Mouse (Mus musculus) forebrain, postnatal 0 days (tissue): Measurements from ENCODE around the gene Gpr155. TPM values are rescaled to one million over a fixed set of nuclear protein-coding genes. Genes with fewer than 3 reads are reported as not detected.

Experiments
- ATAC-seq: fragments of 200-750 bp; cut with Nextera tagmentation; 2 replicates; pipeline ENCODE4 v1.8.0; 2017; ENCODE audit warnings: mild to moderate bottlenecking, moderate library complexity
- DNase-seq: peaks from one replicate; pipeline ENCODE4 v3.0.0-alpha.2; 2015
- H3K27ac ChIP-seq: fragments of 300-500 bp; sonication (generic); 2 replicates; pipeline ENCODE4 v1.5.1; 2014; ENCODE audit warnings: low read depth, mild to moderate bottlenecking, antibody characterized with exemption, low read length, moderate library complexity, mixed read lengths
- H3K27me3 ChIP-seq: fragments of 300-500 bp; sonication (generic); 2 replicates; pipeline ENCODE4 v1.6.1; 2014; ENCODE audit warnings: mild to moderate bottlenecking, low read length, mixed read lengths; ENCODE audit not compliant: insufficient read depth
- H3K36me3 ChIP-seq: fragments of 300-500 bp; sonication (generic); 2 replicates; pipeline ENCODE4 v1.6.1; 2014; ENCODE audit warnings: mild to moderate bottlenecking, moderate library complexity; ENCODE audit not compliant: insufficient read depth
- H3K4me1 ChIP-seq: fragments of 300-500 bp; sonication (generic); 2 replicates; pipeline ENCODE4 v1.6.1; 2014; ENCODE audit warnings: antibody characterized with exemption; ENCODE audit not compliant: insufficient read depth
- H3K4me2 ChIP-seq: fragments of 300-500 bp; sonication (generic); 2 replicates; pipeline ENCODE4 v1.6.1; 2014; ENCODE audit warnings: low read depth, mild to moderate bottlenecking, moderate library complexity
- H3K4me3 ChIP-seq: fragments of 300-500 bp; sonication (generic); 2 replicates; pipeline ENCODE4 v1.5.1; 2014; ENCODE audit warnings: low read depth, low read length, mixed read lengths
- H3K9ac ChIP-seq: fragments of 300-500 bp; sonication (generic); 2 replicates; pipeline ENCODE4 v1.6.1; 2014; ENCODE audit warnings: mild to moderate bottlenecking
- H3K9me3 ChIP-seq: fragments of 300-500 bp; sonication (generic); 2 replicates; pipeline ENCODE4 v1.6.1; 2016; ENCODE audit warnings: low read length
- CTCF ChIP-seq: sonication (generic); IDR thresholded peaks from 2 replicates; pipeline ENCODE4 v1.5.1; 2016; ENCODE audit warnings: antibody characterized with exemption, control low read depth, low read depth
- WGBS: fragments of 180-500 bp; shearing (Covaris S2); extraction: QIAGEN DNeasy Blood & Tissue Kit; methylation state at CpG from one replicate; pipeline ENCODE4 v1.1.7; 2014; 5-methylcytosine and 5-hydroxymethylcytosine counted together
- polyA plus RNA-seq: library from polyadenylated mRNA; unstranded; fragments of >200 nt; fragmentation: Nextera tagmentation; extraction: Ambion mirVana; gene quantifications from 2 replicates; pipeline ENCODE4 v1.2.1, GENCODE M21; 2015
- total RNA-seq: library from RNA; depleted of rRNA; stranded (reverse); fragments of >200 nt; gene quantifications from 2 replicates; pipeline ENCODE4 v1.2.3, GENCODE M21; 2014

Gpr155 gene
- total and polyA plus RNA-seq, 2 experiments from 2014 or later, result 12.5 TPM

DNA sequence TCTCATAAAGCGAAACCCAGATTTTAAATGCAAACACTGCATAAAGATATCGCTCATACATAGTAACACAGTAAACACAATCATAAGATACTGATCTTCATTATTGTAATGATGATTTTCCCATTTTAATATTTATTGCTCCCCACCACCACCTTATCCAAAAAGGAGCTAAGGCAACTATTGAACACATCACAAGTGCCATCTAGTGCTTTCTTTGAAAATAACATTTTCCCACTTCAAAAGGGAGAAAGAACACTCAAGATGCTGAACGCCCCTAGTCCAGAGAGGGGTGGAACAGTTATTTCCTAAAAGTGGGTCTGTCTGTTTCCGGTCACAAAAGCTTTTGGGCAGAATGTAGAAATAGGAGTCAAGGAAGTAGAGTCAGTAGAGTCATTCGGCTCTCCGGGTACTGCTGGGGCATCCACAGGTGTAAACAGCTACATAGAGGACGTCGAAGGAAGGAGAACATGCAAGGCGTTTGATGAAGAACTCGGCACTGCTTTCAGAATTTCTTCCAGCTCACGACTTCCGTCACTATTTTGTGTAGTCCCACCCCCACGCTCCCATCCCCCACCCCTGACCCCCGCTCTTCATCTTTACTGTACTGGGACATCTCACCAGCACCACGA, 17.1 kb upstream of the Gpr155 start:
- H3K27ac ChIP-seq, result no peak overlapping the region
- 78% methylated on average over 15 of the region's 15 CpGs for WGBS
- no peak overlapping the region for H3K4me3 ChIP-seq
- no peaks in the 10 kb centered on the region for H3K4me1 ChIP-seq
- DNase-seq (peak; percentile 39), ATAC-seq (no peak)
- TF ChIP-seq CTCF, result peak; percentile 71
- no peaks in the 10 kb centered on the region for H3K36me3 ChIP-seq
- H3K4me2 ChIP-seq, result no peak overlapping the region
- no peaks in the 10 kb centered on the region for H3K9me3 ChIP-seq
- H3K27me3 ChIP-seq, result no peaks in the 10 kb centered on the region
- H3K9ac ChIP-seq, result no peak overlapping the region

DNA sequence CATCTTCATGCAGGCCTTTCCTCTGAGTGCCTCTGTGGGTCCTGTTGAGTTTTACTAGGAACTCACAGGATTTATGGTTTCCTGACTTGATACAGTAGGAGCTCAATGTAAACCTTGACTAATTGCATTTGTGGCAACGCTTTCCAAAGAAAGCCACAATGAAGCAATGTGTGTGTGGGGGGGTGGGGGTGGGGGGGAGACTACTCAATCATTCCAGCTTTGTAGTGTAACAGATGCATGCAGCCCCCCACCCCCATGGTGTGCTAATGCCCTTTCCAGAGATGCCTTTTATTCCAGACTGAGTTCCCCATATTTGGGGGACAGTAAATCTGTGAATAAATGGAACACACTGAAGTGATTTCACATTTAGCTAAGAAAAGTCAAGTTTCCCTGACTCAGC, 15.3 kb upstream of the Gpr155 start:
- H3K27me3 ChIP-seq, result no peaks in the 10 kb centered on the region
- no peaks in the 10 kb centered on the region for H3K4me1 ChIP-seq
- 82% methylated on average over 1 of the region's 1 CpGs for WGBS
- no peak overlapping the region for H3K27ac ChIP-seq
- ATAC-seq, result no peak
- no peak overlapping the region for H3K9ac ChIP-seq
- no peak for TF ChIP-seq CTCF
- no peak overlapping the region for H3K4me3 ChIP-seq
- DNase-seq, result no peak
- H3K9me3 ChIP-seq, result no peaks in the 10 kb centered on the region
- no peaks in the 10 kb centered on the region for H3K36me3 ChIP-seq
- no peak overlapping the region for H3K4me2 ChIP-seq

DNA sequence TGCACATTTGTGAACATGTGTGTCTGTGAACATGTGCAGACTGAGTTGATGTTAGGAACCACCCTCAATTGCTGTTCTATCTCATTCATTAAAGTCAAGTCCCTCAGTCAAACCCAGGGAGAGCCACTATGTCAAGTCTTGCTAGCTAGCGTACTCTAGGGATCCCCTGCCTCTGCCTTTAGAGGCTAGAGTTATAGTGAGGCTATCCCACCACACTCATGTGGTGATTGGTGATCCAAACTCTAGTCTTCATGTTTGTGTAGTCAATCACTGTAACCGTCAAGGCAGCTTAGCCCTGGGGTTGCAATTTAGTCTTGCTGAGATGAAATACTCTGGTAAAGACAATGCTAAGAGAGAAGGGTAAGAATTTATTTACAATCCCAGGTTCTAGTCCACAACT, 11.1 kb upstream of the Gpr155 start:
- H3K36me3 ChIP-seq, result no peaks in the 10 kb centered on the region
- no peaks in the 10 kb centered on the region for H3K4me1 ChIP-seq
- no peak overlapping the region for H3K9ac ChIP-seq
- H3K9me3 ChIP-seq, result no peaks in the 10 kb centered on the region
- no peak overlapping the region for H3K4me3 ChIP-seq
- no peaks in the 10 kb centered on the region for H3K27me3 ChIP-seq
- H3K27ac ChIP-seq, result no peak overlapping the region
- no peak for DNase-seq
- no peak overlapping the region for H3K4me2 ChIP-seq
- WGBS, result 88% methylated on average over 2 of the region's 2 CpGs
- TF ChIP-seq CTCF, result no peak
- no peak for ATAC-seq

DNA sequence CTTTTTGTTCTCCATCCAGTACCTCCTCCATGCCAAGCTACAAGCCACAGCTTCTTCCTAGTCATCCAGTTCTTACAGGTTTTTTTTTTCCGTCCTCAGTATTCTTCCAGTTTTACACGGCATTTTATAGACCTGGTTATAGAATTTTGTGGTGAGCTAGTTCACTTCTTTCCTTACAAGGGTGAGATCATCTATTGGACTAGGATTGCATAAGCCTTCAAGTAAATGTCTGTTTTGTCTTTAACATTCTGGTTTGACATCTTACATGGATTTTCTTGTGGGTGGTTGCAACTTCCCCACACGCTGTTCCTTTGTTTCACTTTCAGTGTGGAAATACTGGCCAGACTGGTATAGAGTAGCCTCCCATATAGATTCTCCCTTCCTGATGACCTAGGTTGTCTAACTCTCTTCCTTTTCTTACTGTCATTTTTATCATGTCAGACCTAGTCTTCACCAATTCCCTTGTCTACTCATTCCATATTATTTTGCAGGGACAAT, 10.5 kb upstream of the Gpr155 start:
- DNase-seq (no peak), ATAC-seq (no peak)
- Histone ChIP-seq H3K9me3 (no peaks in the 10 kb centered on the region), H3K4me1 (no peaks in the 10 kb centered on the region), H3K4me2 (no peak overlapping the region), H3K36me3 (no peaks in the 10 kb centered on the region), H3K27me3 (no peaks in the 10 kb centered on the region), H3K9ac (no peak overlapping the region), H3K27ac (no peak overlapping the region), H3K4me3 (no peak overlapping the region)
- TF ChIP-seq CTCF, result no peak
- 89% methylated on average over 3 of the region's 3 CpGs for WGBS

DNA sequence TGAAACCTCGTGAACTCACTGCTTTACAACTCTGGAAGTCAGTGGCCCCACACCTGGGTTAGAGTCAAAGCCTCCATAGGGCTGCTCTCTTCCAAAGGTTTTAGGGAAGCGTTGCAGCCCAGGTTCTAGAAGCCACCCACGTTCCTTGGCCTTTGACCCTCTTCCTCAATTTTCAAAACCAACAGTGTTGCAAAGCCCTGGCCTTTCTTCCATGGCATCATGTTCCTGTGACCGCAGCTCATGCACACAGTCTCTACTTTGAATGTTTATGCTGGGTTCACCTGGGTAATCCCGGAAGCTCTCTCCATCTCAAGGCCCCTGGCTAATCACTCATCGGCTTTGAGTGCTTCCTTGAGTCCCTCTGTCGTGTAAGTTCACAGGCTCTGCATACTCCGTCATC, 9.1 kb upstream of the Gpr155 start:
- Histone ChIP-seq H3K4me2 (no peak overlapping the region), H3K4me1 (no peaks in the 10 kb centered on the region), H3K27me3 (no peaks in the 10 kb centered on the region), H3K9me3 (no peaks in the 10 kb centered on the region), H3K9ac (no peak overlapping the region), H3K27ac (no peak overlapping the region), H3K4me3 (no peak overlapping the region), H3K36me3 (no peaks in the 10 kb centered on the region)
- WGBS, result 89% methylated on average over 8 of the region's 8 CpGs
- no peak for ATAC-seq
- no peak for TF ChIP-seq CTCF
- DNase-seq, result no peak

DNA sequence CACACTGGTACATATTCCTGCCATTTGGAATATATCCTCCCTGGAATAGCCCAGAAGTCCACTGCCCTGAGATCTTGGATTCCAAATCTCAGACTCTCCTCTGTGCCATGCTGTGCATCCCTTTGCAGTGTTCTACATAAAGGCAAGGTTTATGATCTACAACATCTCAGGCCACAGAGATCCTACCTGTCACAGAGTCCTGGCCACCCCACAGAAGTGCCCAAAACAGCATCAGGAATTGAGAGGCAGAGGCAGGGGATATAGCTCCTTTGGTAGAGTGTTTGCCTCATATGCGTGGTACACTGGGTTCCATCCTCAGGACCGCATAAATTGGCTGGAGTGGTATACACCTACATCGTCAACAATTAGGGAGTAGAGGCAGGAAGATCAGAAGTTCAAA, 8.1 kb upstream of the Gpr155 start:
- no peaks in the 10 kb centered on the region for H3K4me1 ChIP-seq
- DNase-seq, result no peak

DNA sequence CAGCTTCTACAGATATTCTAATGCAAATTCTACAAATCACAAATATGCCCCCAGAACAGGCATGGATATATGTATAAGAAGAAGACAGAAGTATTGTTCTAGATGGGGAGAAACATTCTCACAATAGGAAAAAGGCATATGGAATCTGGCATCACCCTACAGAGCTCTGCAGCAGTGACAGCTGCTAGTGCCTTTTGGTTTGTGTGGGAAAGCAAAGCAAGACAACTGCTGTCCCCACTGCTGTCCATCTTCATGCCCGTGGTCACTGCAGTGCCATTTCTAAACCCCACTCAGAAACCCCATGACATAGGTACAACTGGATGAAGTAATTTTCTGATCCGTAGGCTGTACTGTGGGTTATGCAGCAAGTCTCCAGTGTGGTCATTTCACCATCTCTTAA, 6.4 kb upstream of the Gpr155 start:
- Histone ChIP-seq H3K4me3 (no peak overlapping the region), H3K9me3 (no peaks in the 10 kb centered on the region), H3K4me1 (no peaks in the 10 kb centered on the region), H3K9ac (no peak overlapping the region), H3K36me3 (no peaks in the 10 kb centered on the region), H3K27me3 (no peaks in the 10 kb centered on the region), H3K4me2 (no peak overlapping the region), H3K27ac (no peak overlapping the region)
- DNase-seq, result no peak
- WGBS, result 85% methylated on average over 2 of the region's 2 CpGs
- TF ChIP-seq CTCF, result no peak
- no peak for ATAC-seq

More for the DNA sequence above, 8.1 kb upstream of the Gpr155 start:
- WGBS, result 86% methylated on average over 3 of the region's 3 CpGs
- no peak for ATAC-seq
- Histone ChIP-seq H3K4me2 (no peak overlapping the region), H3K27ac (no peak overlapping the region), H3K4me3 (no peak overlapping the region), H3K27me3 (no peaks in the 10 kb centered on the region), H3K9me3 (no peaks in the 10 kb centered on the region), H3K9ac (no peak overlapping the region), H3K36me3 (no peaks in the 10 kb centered on the region)
- no peak for TF ChIP-seq CTCF
